Mouse (Mus musculus) intestine, embryonic 14.5 days (tissue): ENCODE data around the gene Hps1. TPM values are rescaled to one million over a fixed set of nuclear protein-coding genes. Genes with fewer than 3 reads are reported as not detected.
"Not testable (repeated sequence)": the region's sequence is repeated elsewhere in the genome, so short reads cannot be mapped to it uniquely, and the experiment has no call there.

Source experiments
- ATAC-seq: fragments of 200-750 bp; cut with Nextera tagmentation; replicated peaks from 2 replicates; pipeline ENCODE4 v1.8.0; 2017; ENCODE audit warnings: low read depth, moderate number of reproducible peaks, moderate TSS enrichment, moderate library complexity; ENCODE audit not compliant: low FRiP score, low TSS enrichment
- DNase-seq: peaks from one replicate; pipeline ENCODE4 v3.0.0-alpha.2; 2018; ENCODE audit warnings: low spot score
- H3K27ac ChIP-seq: fragments of 300-500 bp; sonication (generic); 2 replicates; pipeline ENCODE4 v1.5.1; 2014; ENCODE audit warnings: low read depth, mild to moderate bottlenecking, control low read depth
- H3K27me3 ChIP-seq: fragments of 300-500 bp; sonication (generic); replicated peaks from 2 replicates; pipeline ENCODE4 v1.6.1; 2014; ENCODE audit warnings: low read length, control low read depth; ENCODE audit not compliant: control insufficient read depth, insufficient read depth
- H3K36me3 ChIP-seq: fragments of 300-500 bp; sonication (generic); 2 replicates; pipeline ENCODE4 v1.6.1; 2014; ENCODE audit warnings: low read length, control low read depth; ENCODE audit not compliant: control insufficient read depth, insufficient read depth
- H3K4me1 ChIP-seq: fragments of 300-500 bp; sonication (generic); replicated peaks from 2 replicates; pipeline ENCODE4 v1.6.1; 2014; ENCODE audit warnings: low read length, control low read depth, mixed read lengths; ENCODE audit not compliant: control insufficient read depth, insufficient read depth
- H3K4me2 ChIP-seq: fragments of 300-500 bp; sonication (generic); 2 replicates; pipeline ENCODE4 v1.6.1; 2014; ENCODE audit warnings: low read length
- H3K4me3 ChIP-seq: fragments of 300-500 bp; sonication (generic); 2 replicates; pipeline ENCODE4 v1.5.1; 2014; ENCODE audit warnings: low read depth, low read length, control low read depth, mixed read lengths
- H3K9ac ChIP-seq: fragments of 300-500 bp; sonication (generic); 2 replicates; pipeline ENCODE4 v1.6.1; 2014; ENCODE audit warnings: mild to moderate bottlenecking, low read length
- H3K9me3 ChIP-seq: fragments of 300-500 bp; sonication (generic); 2 replicates; pipeline ENCODE4 v1.6.1; 2016; ENCODE audit warnings: low read length, control low read depth; ENCODE audit not compliant: control insufficient read depth
- WGBS: fragments of 180-500 bp; shearing (Covaris S2); extraction: QIAGEN DNeasy Blood & Tissue Kit; methylation state at CpG from one replicate; pipeline ENCODE4 v1.1.7; 2014; 5-methylcytosine and 5-hydroxymethylcytosine counted together
- polyA plus RNA-seq: library from polyadenylated mRNA; unstranded; fragments of >200 nt; fragmentation: Nextera tagmentation; extraction: Ambion mirVana; gene quantifications from 2 replicates; pipeline ENCODE4 v1.2.1, GENCODE M21; 2014

The Hps1 gene
- polyA plus RNA-seq, 1 experiment from 2014 or later: 14.0 TPM

DNA sequence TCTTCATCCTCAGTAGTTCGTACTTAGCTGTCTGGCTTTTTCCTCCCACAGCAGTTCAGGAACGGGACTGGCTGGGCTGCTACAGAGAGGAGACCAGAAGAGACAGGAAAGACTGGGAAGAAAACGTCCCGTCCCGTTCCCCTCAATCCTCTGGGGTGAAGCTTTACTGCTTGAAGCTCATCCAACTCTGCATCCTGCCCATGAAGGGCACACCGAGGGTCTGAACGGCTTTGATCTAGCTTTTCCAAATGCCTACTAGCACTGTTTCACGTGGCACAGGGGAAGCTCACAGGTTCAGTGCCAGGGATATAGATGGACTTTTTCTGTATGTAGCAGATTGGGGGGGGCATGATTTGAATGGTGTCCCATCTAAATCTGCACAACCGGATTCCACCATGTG, 16.0 kb upstream of the Hps1 start:
- Histone ChIP-seq H3K9ac (no peak overlapping the region), H3K27me3 (no peaks in the 10 kb centered on the region), H3K27ac (no peak overlapping the region; the same call in 1 of the 2 replicates), H3K36me3 (no peaks in the 10 kb centered on the region), H3K4me1 (peaks cover 14% of the 10 kb centered on the region), H3K4me2 (peak overlapping the region; percentile 64), H3K9me3 (no peaks in the 10 kb centered on the region), H3K4me3 (0 out of 2 replicates have a peak overlapping the region, but pooled peaks have one; percentile 26)
- whole genome bisulfite sequencing: 39% methylated on average over 9 of the region's 9 CpGs
- DNase-seq (no peak), ATAC-seq (no peak)

DNA sequence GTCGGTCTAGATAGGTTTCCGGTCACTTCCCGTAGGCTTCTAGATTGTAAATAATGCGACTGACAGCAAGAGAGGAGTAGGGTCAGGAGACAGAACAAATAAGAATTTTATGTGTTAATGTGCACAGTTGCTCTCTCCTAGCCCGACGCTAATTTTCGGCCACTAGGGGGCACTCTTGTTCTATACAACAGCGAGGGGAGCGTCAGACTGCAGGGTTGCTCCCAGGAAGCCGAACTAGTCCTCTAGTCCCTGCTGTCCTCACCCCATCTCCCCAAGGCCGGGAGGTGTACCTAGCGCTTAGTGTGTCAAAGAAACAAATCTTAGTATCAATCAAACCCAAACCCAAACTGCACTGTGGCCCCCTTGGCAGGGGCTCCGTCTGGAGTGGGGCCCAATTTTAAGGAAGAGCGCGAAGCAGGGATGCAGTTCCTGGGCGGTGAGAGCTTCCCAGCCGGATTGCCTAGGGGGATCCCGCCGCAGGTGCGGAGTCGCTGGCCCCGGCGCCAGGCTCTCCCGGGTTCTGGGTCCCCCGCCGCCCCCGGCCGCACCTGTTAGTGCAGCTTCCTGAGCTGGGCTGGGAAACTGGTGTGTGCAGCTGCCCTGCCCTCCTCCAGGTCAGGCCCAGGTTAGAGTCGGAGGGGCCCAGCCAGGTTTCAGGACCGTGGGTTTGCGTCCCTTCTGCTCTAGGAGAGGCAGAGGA, 15.3 kb upstream of the Hps1 start:
- Histone ChIP-seq H3K9me3 (no peaks in the 10 kb centered on the region), H3K4me1 (peaks cover 14% of the 10 kb centered on the region), H3K27me3 (no peaks in the 10 kb centered on the region), H3K9ac (peak overlapping the region; percentile 33), H3K4me3 (peak overlapping the region; percentile 26), H3K36me3 (no peaks in the 10 kb centered on the region), H3K27ac (peak overlapping the region; percentile 47; the same call in 1 of the 2 replicates), H3K4me2 (peak overlapping the region; percentile 64)
- ATAC-seq (peak; percentile 83), DNase-seq (peak; percentile 99)
- WGBS: 4% methylated on average over 31 of the region's 31 CpGs

DNA sequence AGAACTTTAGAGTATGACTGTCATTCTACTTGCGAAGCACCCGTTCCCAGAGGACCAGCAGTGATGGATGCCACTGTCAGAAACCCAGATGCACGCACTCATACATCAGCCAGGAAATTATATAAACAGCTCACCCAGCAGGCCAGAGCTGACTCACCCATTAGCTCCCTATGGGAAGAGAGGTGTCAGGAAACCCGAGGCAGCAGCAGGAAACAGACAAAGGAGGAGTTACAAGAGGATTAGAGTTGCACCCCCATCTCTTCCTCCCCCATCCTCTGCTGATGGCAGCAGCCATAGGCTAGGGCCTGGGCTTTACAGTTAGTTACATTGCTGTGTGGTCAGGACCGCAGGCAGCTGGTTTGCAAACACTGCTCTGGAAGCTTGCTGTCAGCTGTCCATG, 8.5 kb upstream of the Hps1 start:
- Histone ChIP-seq H3K4me2 (no peak overlapping the region), H3K4me1 (peaks cover 8% of the 10 kb centered on the region), H3K4me3 (no peak overlapping the region), H3K27me3 (no peaks in the 10 kb centered on the region), H3K27ac (no peak overlapping the region), H3K9me3 (no peaks in the 10 kb centered on the region), H3K9ac (no peak overlapping the region), H3K36me3 (no peaks in the 10 kb centered on the region)
- ATAC-seq (0 out of 2 replicates have a peak, but pooled peaks have one; percentile 25), DNase-seq (no peak)
- 17% methylated on average over 5 of the region's 5 CpGs for WGBS

DNA sequence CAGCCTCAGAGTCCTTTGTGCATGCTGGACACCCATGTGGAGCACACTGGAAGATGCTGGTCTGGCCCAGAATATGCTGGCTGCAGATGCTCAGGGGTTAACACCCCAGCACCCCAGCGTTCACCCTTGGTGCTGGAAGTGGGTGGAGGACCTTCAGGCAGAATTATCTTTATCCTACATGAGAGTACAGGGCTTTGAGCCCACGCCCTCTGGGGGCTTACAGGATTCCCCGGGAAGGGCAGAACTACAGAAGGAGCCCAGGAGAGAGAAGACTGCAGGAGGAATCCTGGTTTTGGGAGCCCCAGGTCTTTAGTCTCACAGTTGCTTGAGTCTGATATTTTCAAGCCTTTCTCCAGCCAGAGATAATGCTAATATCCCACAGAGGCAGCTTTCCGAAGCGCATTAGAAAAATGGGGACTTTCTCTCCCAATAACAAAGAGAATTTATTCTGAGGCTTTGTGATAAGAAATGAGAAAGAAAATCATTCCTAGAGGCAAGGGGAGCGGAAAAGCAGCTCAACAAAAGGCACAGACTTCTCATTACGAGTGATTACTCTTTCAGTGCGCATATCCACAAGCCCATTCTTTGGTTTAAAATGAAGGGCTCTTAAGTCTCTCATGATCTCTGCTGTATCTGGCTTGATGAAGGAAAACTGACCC, 5.9 kb upstream of the Hps1 start:
- WGBS: 59% methylated on average over 8 of the region's 8 CpGs
- Histone ChIP-seq H3K9me3 (no peaks in the 10 kb centered on the region), H3K4me3 (no peak overlapping the region), H3K4me2 (no peak overlapping the region), H3K27me3 (no peaks in the 10 kb centered on the region), H3K9ac (no peak overlapping the region), H3K36me3 (no peaks in the 10 kb centered on the region), H3K4me1 (peaks cover 8% of the 10 kb centered on the region), H3K27ac (no peak overlapping the region)
- DNase-seq: no peak
- ATAC-seq: no peak

DNA sequence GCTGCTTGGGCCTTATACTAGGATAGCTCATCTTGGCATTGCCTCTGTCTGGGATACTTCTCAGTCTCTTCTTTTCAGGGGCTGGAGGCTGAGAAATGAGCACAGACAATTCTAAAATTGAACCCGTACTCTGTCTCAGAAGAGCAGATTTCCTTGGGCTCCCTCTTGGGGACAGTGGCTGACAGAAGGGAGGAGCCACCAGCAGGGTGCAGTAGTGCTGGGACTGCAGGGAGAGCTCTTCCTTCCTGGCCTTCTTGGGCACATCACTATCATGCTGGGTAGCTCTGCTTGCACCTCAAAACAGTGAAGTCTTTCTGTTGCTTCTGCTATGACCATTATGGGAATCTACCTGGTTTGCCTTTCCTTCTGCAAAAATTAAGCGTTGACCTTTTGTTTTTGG, 5.4 kb upstream of the Hps1 start:
- no peak overlapping the region for H3K4me2 ChIP-seq
- 35% methylated on average over 2 of the region's 2 CpGs for WGBS
- no peaks in the 10 kb centered on the region for H3K36me3 ChIP-seq
- ATAC-seq (no peak), DNase-seq (no peak)
- H3K9me3 ChIP-seq: no peaks in the 10 kb centered on the region
- H3K4me1 ChIP-seq: peaks cover 8% of the 10 kb centered on the region
- H3K27me3 ChIP-seq: no peaks in the 10 kb centered on the region
- no peak overlapping the region for H3K9ac ChIP-seq
- H3K27ac ChIP-seq: no peak overlapping the region
- no peak overlapping the region for H3K4me3 ChIP-seq

DNA sequence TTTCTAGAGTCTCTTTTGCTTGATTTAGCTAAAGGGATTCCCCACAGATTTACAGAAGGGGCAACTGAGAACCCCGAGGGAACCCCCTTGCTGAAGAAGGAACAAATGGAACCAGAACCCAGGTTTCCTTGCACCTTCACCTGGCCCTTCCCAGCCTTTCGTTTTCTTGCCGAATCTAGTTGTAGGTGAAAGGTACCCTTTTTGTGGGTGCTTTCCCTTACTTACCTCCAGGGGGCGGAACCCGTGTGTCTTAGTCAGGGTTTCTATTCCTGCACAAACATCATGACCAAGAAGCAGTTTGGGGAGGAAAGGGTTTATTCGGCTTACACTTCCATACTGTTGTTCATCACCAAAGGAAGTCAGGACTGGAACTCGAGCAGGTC, 369 bp upstream of the Hps1 start:
- not testable (repeated sequence) for DNase-seq, ATAC-seq
- WGBS: 45% methylated on average over 7 of the region's 7 CpGs

DNA sequence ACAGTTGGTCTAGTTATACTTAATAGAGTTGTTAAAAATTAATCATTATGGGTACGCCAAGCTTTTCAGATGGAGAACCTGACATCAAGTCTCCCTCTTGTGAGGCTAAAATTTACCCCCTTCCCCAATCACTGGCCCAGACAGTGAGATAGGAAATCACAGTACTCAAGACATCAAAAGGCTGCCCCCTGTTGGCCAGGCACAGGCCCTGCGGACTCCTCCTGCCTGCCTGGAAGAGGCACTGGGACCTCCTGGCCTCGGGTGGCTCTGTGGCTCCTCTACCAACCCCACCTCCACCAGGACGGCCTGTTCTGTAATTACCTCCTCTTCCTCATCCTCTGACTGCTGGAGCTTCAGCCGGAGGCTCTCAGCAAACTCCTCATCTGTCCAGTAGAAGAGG, 2.0 kb downstream of the Hps1 start:
- H3K27me3 ChIP-seq: no peaks in the 10 kb centered on the region
- no peak overlapping the region for H3K4me2 ChIP-seq
- ATAC-seq (no peak), DNase-seq (no peak)
- no peaks in the 10 kb centered on the region for H3K9me3 ChIP-seq
- peaks cover 6% of the 10 kb centered on the region; the same call in 1 of the 2 replicates for H3K4me1 ChIP-seq
- 76% methylated on average over 5 of the region's 5 CpGs for WGBS
- H3K36me3 ChIP-seq: no peaks in the 10 kb centered on the region
- no peak overlapping the region for H3K27ac ChIP-seq
- H3K9ac ChIP-seq: no peak overlapping the region
- H3K4me3 ChIP-seq: no peak overlapping the region

More for the DNA sequence above, 369 bp upstream of the Hps1 start:
- not testable (repeated sequence) for H3K4me1 ChIP-seq, H3K9me3 ChIP-seq, H3K27me3 ChIP-seq, H3K36me3 ChIP-seq
- Histone ChIP-seq H3K4me3 (peak overlapping the region; percentile 67), H3K4me2 (peak overlapping the region; percentile 63), H3K27ac (peak overlapping the region; percentile 87), H3K9ac (peak overlapping the region; percentile 65)

DNA sequence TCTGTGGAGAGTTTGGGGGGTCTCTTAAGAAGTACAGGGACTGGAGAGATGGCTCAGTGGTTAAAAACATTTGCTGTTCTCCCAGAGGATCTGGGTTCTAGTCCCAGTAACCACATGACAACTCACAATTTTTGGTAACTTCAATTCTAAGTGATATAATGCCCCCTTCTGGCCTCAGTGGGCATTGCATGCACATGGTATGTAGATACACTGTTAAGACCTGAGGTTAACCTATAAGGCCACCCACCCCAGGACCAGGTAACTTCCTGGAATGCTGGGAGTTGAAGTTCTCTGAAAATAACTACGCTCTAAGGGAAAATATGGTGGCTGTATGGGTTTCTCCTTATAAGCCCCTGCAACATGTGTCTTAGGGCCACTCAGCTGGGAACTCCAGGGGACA, 3.0 kb downstream of the Hps1 start:
- Histone ChIP-seq H3K27ac (no peak overlapping the region), H3K4me1 (peaks cover 6% of the 10 kb centered on the region; the same call in 1 of the 2 replicates), H3K9ac (no peak overlapping the region), H3K36me3 (no peaks in the 10 kb centered on the region), H3K4me3 (no peak overlapping the region), H3K4me2 (no peak overlapping the region), H3K9me3 (no peaks in the 10 kb centered on the region), H3K27me3 (no peaks in the 10 kb centered on the region)
- WGBS: 92% methylated on average over 1 of the region's 1 CpGs
- no peak for DNase-seq
- no peak for ATAC-seq
